Mouse (Mus musculus): ENCODE results near the gene Tm4sf5.
A peak's percentile ranks its signal among the peaks of the same experiment; 100 is the strongest.

The Tm4sf5 gene

DNA sequence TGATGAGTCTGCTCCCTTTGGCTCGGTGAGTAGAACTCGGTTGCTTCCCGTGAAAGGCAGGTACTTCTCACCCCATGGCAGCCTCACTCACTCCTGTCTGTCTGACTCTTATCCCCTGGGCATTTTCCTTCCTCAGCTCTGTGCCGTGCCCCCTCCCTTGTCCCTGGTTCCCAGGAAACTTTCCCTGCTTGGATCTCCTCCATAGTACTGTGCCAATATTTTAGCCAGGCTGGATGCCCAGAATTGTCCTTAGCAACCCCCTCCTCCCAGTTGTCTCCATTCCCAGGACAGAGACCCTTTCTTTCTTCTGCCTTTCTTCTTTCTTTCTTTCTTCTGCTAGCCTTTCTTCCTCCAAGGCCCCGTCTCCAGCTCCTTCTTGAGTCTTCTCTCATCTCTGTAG is 36.4 kb downstream of the Tm4sf5 start:
- DNase-seq (ENCODE audit: low read depth, low spot score): no peak

DNA sequence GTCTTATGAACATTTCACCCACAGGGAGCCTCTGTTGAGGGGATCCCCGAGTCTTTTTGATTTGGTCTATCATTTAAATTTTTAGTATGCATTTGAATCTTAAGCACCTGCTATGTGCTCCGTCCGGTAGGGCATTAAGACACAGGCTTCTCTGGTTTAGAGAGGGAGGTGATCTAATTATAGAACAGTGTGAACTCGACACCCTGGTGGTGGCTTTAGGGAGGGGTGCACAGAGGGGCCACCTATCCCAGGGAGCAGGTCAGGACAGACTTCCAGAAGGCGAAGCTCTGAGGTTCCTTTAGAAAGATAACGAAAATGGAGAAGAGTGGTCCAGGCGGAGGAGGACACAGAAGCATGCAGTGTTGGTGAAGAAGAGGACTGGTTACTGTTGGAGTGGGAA is 39.5 kb downstream of the Tm4sf5 start:
- no peak for DNase-seq (ENCODE audit: low read depth, low spot score)

- no peak for DNase-seq (ENCODE audit: low read depth, low spot score)
These were observed 46.5 kb downstream of the Tm4sf5 start for GRCm38 (mm10) chr11:70551526-70551925.

GRCm38 (mm10) chr11:70553940-70554339 is 48.9 kb downstream of the Tm4sf5 start:
- DNase-seq (ENCODE audit: low read depth, low spot score): no peak

GRCm38 (mm10) chr11:70557545-70557944 is 52.5 kb downstream of the Tm4sf5 start:
- DNase-seq (ENCODE audit: low read depth, low spot score): peak; percentile 63
